In the genomic region with DNA sequence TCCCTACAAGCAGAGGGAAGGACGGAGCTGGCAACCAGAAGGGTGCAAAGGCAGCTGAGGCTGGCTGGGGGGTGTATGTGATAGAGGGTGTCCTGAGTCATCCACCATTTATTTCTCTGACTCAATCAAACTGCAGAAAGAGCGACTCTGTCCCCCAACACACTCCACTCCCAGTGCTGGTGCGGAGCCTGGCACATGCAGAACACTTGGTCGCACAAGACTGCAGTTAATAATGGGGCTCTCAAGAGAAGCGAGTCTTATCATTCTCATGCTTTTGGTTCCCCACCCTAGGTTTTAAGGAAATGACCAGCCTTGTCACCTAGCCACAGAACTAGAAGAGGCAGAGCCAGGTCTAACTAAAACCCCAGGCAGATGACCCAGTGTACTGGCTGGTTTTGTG, we compare ENCODE assay signal across 28 mouse cellular contexts. TPM values are rescaled to one million over a fixed set of nuclear protein-coding genes. Genes with fewer than 3 reads are reported as not detected.
DNase-seq lines count a peak whose midpoint lies in the region; ATAC-seq and TF ChIP-seq lines count a peak whose summit lies in the region.
"Had no signal": no experiment of that assay in that cellular context is flagged by ENCODE, and none has a peak within 500 bp of the region (broad histone marks: within the 10 kb centered on the region; RNA-seq: fewer than 3 reads in every experiment).

No protein-coding gene starts in this region.

- no peak for TF ChIP-seq CTCF in liver, postnatal 0 days (IDR thresholded peaks at IDR 0.05; ENCODE audit: low read depth)
- TF ChIP-seq CTCF in lung, adult 2 months (IDR thresholded peaks at IDR 0.05; ENCODE audit: insufficient read depth, low read length) = no peak

- no peaks in the 10 kb centered on the region for H3K36me3 ChIP-seq in liver, embryonic 11.5 days (ENCODE audit: control insufficient read depth, insufficient read depth, low read length)
- no peaks in the 10 kb centered on the region for H3K36me3 ChIP-seq in liver, postnatal 0 days (replicated peaks; ENCODE audit: insufficient read depth, low read length)
- H3K36me3 ChIP-seq: neural tube, embryonic 15.5 days had no signal

- TF ChIP-seq EP300 in liver, postnatal 0 days (IDR thresholded peaks at IDR 0.05; ENCODE audit: low read depth) = no peak

- no peak overlapping the region for H3K4me3 ChIP-seq in liver, embryonic 11.5 days (ENCODE audit: low read depth, low read length)
- H3K4me3 ChIP-seq in liver, postnatal 0 days (ENCODE audit: low read depth, low read length) = no peak overlapping the region
- H3K4me3 ChIP-seq in lung, adult 2 months (replicated peaks; ENCODE audit: extremely low read depth, low read depth, low read length) = no peak overlapping the region
- H3K4me3 ChIP-seq: forebrain, embryonic 10.5 days; gastrocnemius, adult 2 months; layer of hippocampus, adult 2 months; limb, embryonic 12.5 days; midbrain, embryonic 10.5 days; neural tube, embryonic 15.5 days had no signal

- H3K27me3 ChIP-seq in liver, embryonic 11.5 days (replicated peaks; ENCODE audit: control insufficient read depth, insufficient read depth, low read length) = no peaks in the 10 kb centered on the region
- no peaks in the 10 kb centered on the region for H3K27me3 ChIP-seq in liver, postnatal 0 days (ENCODE audit: insufficient read depth, low read length)
- H3K27me3 ChIP-seq: limb, embryonic 12.5 days; neural tube, embryonic 15.5 days had no signal

- H3K4me1 ChIP-seq in liver, embryonic 11.5 days (replicated peaks; ENCODE audit: control insufficient read depth, insufficient read depth, low read length) = peaks cover 34% of the 10 kb centered on the region
- peaks cover 27% of the 10 kb centered on the region for H3K4me1 ChIP-seq in liver, postnatal 0 days (ENCODE audit: insufficient read depth)
- peaks cover 15% of the 10 kb centered on the region for H3K4me1 ChIP-seq in lung, adult 2 months (ENCODE audit: control insufficient read depth, insufficient read depth, low read length)

- peak; percentile 67 for ATAC-seq in liver, embryonic 11.5 days (replicated peaks; ENCODE audit: low FRiP score)
- no peak for ATAC-seq in liver, postnatal 0 days
- peak; percentile 52 for ATAC-seq in megakaryocyte progenitor cell, adult 5-6 weeks (replicated peaks; ENCODE audit: poor library complexity)
- ATAC-seq: hindbrain, postnatal 0 days; intestine, embryonic 16.5 days had no signal

- no peaks in the 10 kb centered on the region for H3K9me3 ChIP-seq in liver, embryonic 11.5 days (ENCODE audit: control insufficient read depth, low read length)
- H3K9me3 ChIP-seq in liver, postnatal 0 days (ENCODE audit: low read length) = no peaks in the 10 kb centered on the region
- H3K9me3 ChIP-seq: forebrain, embryonic 10.5 days; limb, embryonic 12.5 days; midbrain, embryonic 10.5 days; neural tube, embryonic 15.5 days had no signal

- WGBS in liver, embryonic 11.5 days = 55% methylated on average over 5 of the region's 5 CpGs
- WGBS in liver, postnatal 0 days (ENCODE audit: insufficient replicate concordance) = 52% methylated on average over 5 of the region's 5 CpGs
- WGBS in lung, adult 2 months = 85% methylated on average over 5 of the region's 5 CpGs

- peak overlapping the region; percentile 35; the same call in 1 of the 2 replicates for H3K27ac ChIP-seq in liver, embryonic 11.5 days (ENCODE audit: low read depth, low read length)
- no peak overlapping the region for H3K27ac ChIP-seq in liver, postnatal 0 days (ENCODE audit: low read depth)
- H3K27ac ChIP-seq: forebrain, embryonic 10.5 days; gastrocnemius, adult 2 months; hindbrain, postnatal 0 days; layer of hippocampus, adult 2 months; limb, embryonic 12.5 days; midbrain, embryonic 10.5 days; neural tube, embryonic 15.5 days had no signal

- H3K9ac ChIP-seq in liver, embryonic 11.5 days (ENCODE audit: low read depth, low read length) = 0 out of 2 replicates have a peak overlapping the region, but pooled peaks have one; percentile 12
- H3K9ac ChIP-seq in liver, postnatal 0 days (replicated peaks) = no peak overlapping the region
- H3K9ac ChIP-seq: limb, embryonic 12.5 days; lung, embryonic 14.5 days; neural tube, embryonic 15.5 days had no signal

- peak overlapping the region; percentile 45 for H3K4me2 ChIP-seq in liver, embryonic 11.5 days
- no peak overlapping the region for H3K4me2 ChIP-seq in liver, postnatal 0 days (ENCODE audit: low read depth, low read length)
- H3K4me2 ChIP-seq: heart, embryonic 11.5 days; limb, embryonic 12.5 days; lung, embryonic 14.5 days; neural tube, embryonic 15.5 days had no signal

- no peak for DNase-seq in liver, embryonic 11.5 days (ENCODE audit: low spot score)
- no peak for DNase-seq in liver, postnatal 0 days
- DNase-seq in NIH3T3 (ENCODE audit: low read depth) = peak; percentile 52
- peak; percentile 66 for DNase-seq in brain, adult 2 months (ENCODE audit: low read depth, low spot score)
- no peak for DNase-seq in lung, adult 2 months
- no peak for DNase-seq in layer of hippocampus, postnatal 10 days (ENCODE audit: low spot score in 2 of 2)
- DNase-seq: cerebellum, adult 11 months; cerebellum, adult 9-11 months; gastrocnemius, adult 2 months; kidney, adult 9 months; kidney, postnatal 14 days; layer of hippocampus, postnatal 36 days; lung, embryonic 14.5 days; thymus, adult 18-20 months; thymus, postnatal 36 days had no signal

- TF ChIP-seq POLR2A in lung, adult 2 months (IDR thresholded peaks at IDR 0.05; ENCODE audit: borderline replicate concordance, extremely low read depth, low read depth, low read length) = no peak

RNA-seq across cellular contexts. Expression of gene Bicra, which starts 8.4 kb away (rescaled TPM):
- polyA plus RNA-seq in liver, embryonic 11.5 days (2014; fragmentation: Nextera tagmentation; extraction: Ambion mirVana) = 5.3 and 7.3 TPM in 2 replicates
- polyA plus RNA-seq in liver, postnatal 0 days (2015; fragmentation: Nextera tagmentation; extraction: Ambion mirVana) = 0.95 and 1.0 TPM in 2 replicates
- 14.7 and 14.9 TPM in 2 replicates for total RNA-seq in megakaryocyte progenitor cell, adult 5-6 weeks (2015)
- total RNA-seq in megakaryocyte progenitor cell, adult 5-6 weeks (2017) = 1.1 and 3.4 TPM in 2 replicates
- 19.0 and 21.2 TPM in 2 replicates for polyA plus RNA-seq in lung, adult 2 months (2012; rRNA removed)
- total RNA-seq in layer of hippocampus, postnatal 10 days (2021) = 10 to 100 TPM; 19.3 to 21.1 TPM

RNA-seq across cellular contexts. Expression of gene Zfp541, which starts 22.3 kb away (rescaled TPM):
- polyA plus RNA-seq in liver, embryonic 11.5 days (2014; fragmentation: Nextera tagmentation; extraction: Ambion mirVana) = not detected in 2 replicates
- not detected in 2 replicates for polyA plus RNA-seq in liver, postnatal 0 days (2015; fragmentation: Nextera tagmentation; extraction: Ambion mirVana)
- 0.15 TPM in 1 of 2 replicates, not detected in the other for total RNA-seq in megakaryocyte progenitor cell, adult 5-6 weeks (2015)
- total RNA-seq in megakaryocyte progenitor cell, adult 5-6 weeks (2017) = 0.04 TPM in 1 of 2 replicates, not detected in the other
- 0.02 and 0.04 TPM in 2 replicates for polyA plus RNA-seq in lung, adult 2 months (2012; rRNA removed)
- under 1 TPM; 0.40 to 0.43 TPM for total RNA-seq in layer of hippocampus, postnatal 10 days (2021)
- total RNA-seq: gastrocnemius, adult 2 months had no signal
- polyA plus RNA-seq: C2C12; embryonic facial prominence, embryonic 11.5 days; forebrain, embryonic 10.5 days; heart, embryonic 11.5 days; heart, postnatal 0 days; hindbrain, embryonic 11.5 days; limb, embryonic 12.5 days; lung, embryonic 14.5 days; midbrain, embryonic 10.5 days had no signal

RNA-seq across cellular contexts. Expression of gene Napa, which starts 58.9 kb away (rescaled TPM):
- 167 and 174 TPM in 2 replicates for polyA plus RNA-seq in liver, embryonic 11.5 days (2014; fragmentation: Nextera tagmentation; extraction: Ambion mirVana)
- 96.6 and 105 TPM in 2 replicates for polyA plus RNA-seq in liver, postnatal 0 days (2015; fragmentation: Nextera tagmentation; extraction: Ambion mirVana)
- 69.2 and 72.0 TPM in 2 replicates for total RNA-seq in megakaryocyte progenitor cell, adult 5-6 weeks (2015)
- 46.2 and 57.8 TPM in 2 replicates for total RNA-seq in megakaryocyte progenitor cell, adult 5-6 weeks (2017)
- polyA plus RNA-seq in lung, adult 2 months (2012; rRNA removed) = 144 and 157 TPM in 2 replicates
- 100 to 1,000 TPM; 191 to 195 TPM for total RNA-seq in layer of hippocampus, postnatal 10 days (2021)

Comparison
In these comparisons a context has a peak if more than half of its experiments do, and no peak if none do; other contexts are left out.
1. DNase-seq: peak in NIH3T3 (single experiment) and brain, adult 2 months (single experiment); none in liver, embryonic 11.5 days (single experiment), liver, postnatal 0 days (single experiment), lung, adult 2 months (single experiment) and layer of hippocampus, postnatal 10 days (0 of 2).